Mouse (Mus musculus) liver, embryonic 16.5 days (tissue): Measurements from ENCODE around the gene Ttll6. TPM values are rescaled to one million over a fixed set of nuclear protein-coding genes. Genes with fewer than 3 reads are reported as not detected.

Experiments
- ATAC-seq: fragments of 200-750 bp; cut with Nextera tagmentation; 2 replicates; pipeline ENCODE4 v1.8.0; 2017; ENCODE audit warnings: low read depth, mild to moderate bottlenecking, moderate number of reproducible peaks, moderate library complexity
- H3K27ac ChIP-seq: fragments of 300-500 bp; sonication (generic); 2 replicates; pipeline ENCODE4 v1.5.1; 2014; ENCODE audit warnings: mild to moderate bottlenecking, low read length
- H3K27me3 ChIP-seq: fragments of 300-500 bp; sonication (generic); 2 replicates; pipeline ENCODE4 v1.6.1; 2014; ENCODE audit warnings: low read depth, low read length, mixed read lengths; ENCODE audit not compliant: control insufficient read depth, insufficient read depth
- H3K36me3 ChIP-seq: fragments of 300-500 bp; sonication (generic); 2 replicates; pipeline ENCODE4 v1.6.1; 2014; ENCODE audit warnings: mild to moderate bottlenecking; ENCODE audit not compliant: control insufficient read depth, insufficient read depth
- H3K4me1 ChIP-seq: fragments of 300-500 bp; sonication (generic); 2 replicates; pipeline ENCODE4 v1.6.1; 2014; ENCODE audit warnings: low read depth, low read length, mixed read lengths; ENCODE audit not compliant: control insufficient read depth
- H3K4me2 ChIP-seq: fragments of 300-500 bp; sonication (generic); 2 replicates; pipeline ENCODE4 v1.6.1; 2014; ENCODE audit warnings: low read depth, low read length, mixed read lengths
- H3K4me3 ChIP-seq: fragments of 300-500 bp; sonication (generic); 2 replicates; pipeline ENCODE4 v1.5.1; 2014; ENCODE audit warnings: low read depth, mild to moderate bottlenecking, low read length
- H3K9ac ChIP-seq: fragments of 300-500 bp; sonication (generic); 2 replicates; pipeline ENCODE4 v1.6.1; 2014; ENCODE audit warnings: low read depth, low read length
- H3K9me3 ChIP-seq: fragments of 300-500 bp; sonication (generic); replicated peaks from 2 replicates; pipeline ENCODE4 v1.6.1; 2016; ENCODE audit warnings: low read length; ENCODE audit not compliant: control insufficient read depth
- WGBS: fragments of 180-500 bp; shearing (Covaris S2); extraction: QIAGEN DNeasy Blood & Tissue Kit; methylation state at CpG from one replicate; pipeline ENCODE4 v1.1.7; 2014; ENCODE audit not compliant: insufficient replicate concordance; 5-methylcytosine and 5-hydroxymethylcytosine counted together
- polyA plus RNA-seq: library from polyadenylated mRNA; unstranded; fragments of >200 nt; fragmentation: Nextera tagmentation; extraction: Ambion mirVana; gene quantifications from 2 replicates; pipeline ENCODE4 v1.2.1, GENCODE M21; 2015

Ttll6 gene
- polyA plus RNA-seq, 1 experiment from 2014 or later: not detected

DNA sequence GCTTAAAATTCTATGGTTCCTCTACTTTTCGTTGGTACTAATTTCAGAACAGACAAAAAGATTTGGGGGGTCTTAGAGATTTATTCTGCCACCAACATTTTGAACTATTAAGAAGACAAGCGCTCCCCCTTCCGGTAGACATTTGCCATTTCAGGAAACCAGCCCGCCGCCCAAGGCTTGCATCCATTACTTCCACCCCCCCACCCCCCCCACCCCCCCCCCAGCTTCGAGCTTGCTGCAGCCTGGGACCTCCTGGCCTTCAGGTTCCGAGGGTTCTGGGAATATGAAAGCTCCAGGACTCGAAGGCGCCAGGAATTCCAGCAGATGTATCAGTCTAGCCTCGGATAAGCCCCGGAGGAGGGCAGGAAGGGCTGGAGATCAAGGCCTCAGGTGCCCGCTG lies 65.1 kb downstream of the Ttll6 start:
- no peaks in the 10 kb centered on the region for H3K36me3 ChIP-seq
- no peak overlapping the region for H3K4me3 ChIP-seq
- H3K27me3 ChIP-seq: peaks cover 99% of the 10 kb centered on the region
- WGBS: 3% methylated on average over 12 of the region's 12 CpGs
- H3K9me3 ChIP-seq: no peaks in the 10 kb centered on the region
- no peak overlapping the region for H3K4me2 ChIP-seq
- no peaks in the 10 kb centered on the region for H3K4me1 ChIP-seq
- H3K27ac ChIP-seq: no peak overlapping the region
- ATAC-seq: no peak
- no peak overlapping the region for H3K9ac ChIP-seq

DNA sequence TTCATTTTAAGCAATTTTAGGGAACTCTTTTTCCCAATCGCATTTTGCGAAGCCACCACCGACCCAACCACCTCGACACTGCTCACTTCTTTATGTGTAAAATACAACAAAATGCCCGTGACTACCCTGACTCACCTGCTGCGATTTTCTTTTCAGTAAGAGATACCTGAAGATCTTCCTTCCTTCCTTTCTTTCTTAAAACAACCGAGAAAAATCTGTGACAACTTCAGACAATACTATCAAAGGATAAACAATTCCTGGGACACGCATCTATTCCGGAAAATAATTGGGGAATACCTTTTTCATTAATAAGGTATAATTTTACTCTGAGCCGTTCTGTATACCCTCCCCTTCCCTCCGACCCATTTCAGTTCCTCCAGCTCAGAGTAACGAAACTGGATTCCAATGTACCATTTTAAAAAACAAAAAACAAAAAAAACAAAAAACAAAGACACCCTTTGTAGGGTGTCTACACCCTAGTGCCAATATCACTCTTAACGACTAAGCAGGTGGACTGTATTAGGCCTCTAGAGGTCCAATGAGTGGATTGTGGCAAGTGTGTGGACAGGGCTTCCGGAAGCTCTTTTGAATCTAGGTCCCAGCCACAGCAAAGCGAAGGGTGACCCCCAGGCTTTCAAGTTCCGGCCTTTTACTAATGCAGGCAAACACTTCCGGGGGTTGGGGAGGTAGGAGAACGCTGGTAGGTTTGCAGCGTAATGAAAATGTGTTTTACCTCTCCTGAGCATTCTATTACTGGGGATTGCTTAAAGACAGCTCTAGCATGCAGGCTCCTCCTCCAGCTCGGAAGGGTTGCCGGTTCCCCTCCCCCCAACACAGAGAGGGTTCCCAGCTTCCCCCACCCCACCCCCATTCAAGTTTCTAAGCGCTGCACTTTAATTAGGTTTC lies 65.8 kb downstream of the Ttll6 start:
- no peak overlapping the region for H3K9ac ChIP-seq
- no peaks in the 10 kb centered on the region for H3K4me1 ChIP-seq
- no peak overlapping the region for H3K27ac ChIP-seq
- peaks cover 99% of the 10 kb centered on the region for H3K27me3 ChIP-seq
- no peak overlapping the region for H3K4me2 ChIP-seq
- 3% methylated on average over 22 of the region's 22 CpGs for WGBS
- H3K4me3 ChIP-seq: no peak overlapping the region
- no peaks in the 10 kb centered on the region for H3K36me3 ChIP-seq
- no peak for ATAC-seq
- H3K9me3 ChIP-seq: no peaks in the 10 kb centered on the region

DNA sequence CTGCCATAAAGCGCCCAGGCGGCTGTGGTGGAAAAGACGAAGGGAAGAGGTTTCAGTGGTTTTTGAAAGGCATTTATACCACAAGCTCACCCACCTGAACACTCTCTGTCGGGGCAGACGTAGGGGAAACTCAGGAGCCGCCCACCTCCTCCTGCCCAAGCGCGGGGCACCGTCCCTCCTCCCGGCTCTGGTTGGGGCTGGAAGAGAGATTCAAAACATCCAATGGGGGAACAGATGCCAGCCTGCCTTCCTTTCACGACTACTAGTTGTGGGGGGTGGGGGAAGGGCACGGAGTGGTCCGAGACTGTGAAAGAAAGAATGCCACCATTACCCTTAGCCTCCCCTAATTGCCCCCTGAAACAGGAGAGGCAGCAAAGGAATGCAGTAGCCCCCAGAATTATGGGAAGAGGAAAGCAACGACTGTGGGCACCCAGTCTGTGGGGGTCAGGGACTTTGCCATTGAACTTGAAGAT lies 66.6 kb downstream of the Ttll6 start:
- H3K4me2 ChIP-seq: no peak overlapping the region
- H3K27ac ChIP-seq: no peak overlapping the region
- under 1% methylated on average over 14 of the region's 14 CpGs for WGBS
- no peaks in the 10 kb centered on the region for H3K36me3 ChIP-seq
- ATAC-seq: no peak
- H3K4me1 ChIP-seq: no peaks in the 10 kb centered on the region
- H3K4me3 ChIP-seq: no peak overlapping the region
- no peaks in the 10 kb centered on the region for H3K9me3 ChIP-seq
- no peak overlapping the region for H3K9ac ChIP-seq
- peaks cover 98% of the 10 kb centered on the region for H3K27me3 ChIP-seq

DNA sequence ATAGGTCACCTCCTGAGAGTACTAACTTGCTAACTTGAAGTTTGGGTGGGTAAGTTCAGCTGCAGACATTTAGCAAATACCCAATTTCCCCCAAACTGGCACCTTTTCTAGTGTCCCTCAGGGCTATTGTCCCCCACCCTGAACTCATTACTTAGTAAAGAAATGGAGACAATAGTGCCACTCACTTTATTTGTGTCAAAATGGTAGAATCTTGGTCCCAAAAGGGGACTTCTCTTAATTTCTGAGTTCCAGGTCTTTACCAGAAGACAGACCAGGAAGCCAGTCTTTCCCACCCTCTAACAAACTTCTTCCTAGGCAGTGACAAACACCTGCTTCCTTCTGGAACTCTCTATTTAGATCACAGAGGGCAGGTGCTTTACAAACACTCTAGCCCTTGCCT lies 68.2 kb downstream of the Ttll6 start:
- Histone ChIP-seq H3K27ac (no peak overlapping the region), H3K9ac (no peak overlapping the region), H3K4me3 (no peak overlapping the region), H3K9me3 (no peaks in the 10 kb centered on the region), H3K4me1 (no peaks in the 10 kb centered on the region), H3K36me3 (no peaks in the 10 kb centered on the region), H3K27me3 (peaks cover 98% of the 10 kb centered on the region), H3K4me2 (no peak overlapping the region)
- no peak for ATAC-seq

GRCm38 (mm10) chr11:96202401-96203081 lies 69.0 kb downstream of the Ttll6 start:
- Histone ChIP-seq H3K4me3 (no peak overlapping the region), H3K27me3 (peaks cover 97% of the 10 kb centered on the region), H3K9ac (no peak overlapping the region), H3K9me3 (no peaks in the 10 kb centered on the region), H3K4me2 (no peak overlapping the region), H3K4me1 (no peaks in the 10 kb centered on the region), H3K27ac (no peak overlapping the region), H3K36me3 (no peaks in the 10 kb centered on the region)
- WGBS: 2% methylated on average over 14 of the region's 14 CpGs
- no peak for ATAC-seq

DNA sequence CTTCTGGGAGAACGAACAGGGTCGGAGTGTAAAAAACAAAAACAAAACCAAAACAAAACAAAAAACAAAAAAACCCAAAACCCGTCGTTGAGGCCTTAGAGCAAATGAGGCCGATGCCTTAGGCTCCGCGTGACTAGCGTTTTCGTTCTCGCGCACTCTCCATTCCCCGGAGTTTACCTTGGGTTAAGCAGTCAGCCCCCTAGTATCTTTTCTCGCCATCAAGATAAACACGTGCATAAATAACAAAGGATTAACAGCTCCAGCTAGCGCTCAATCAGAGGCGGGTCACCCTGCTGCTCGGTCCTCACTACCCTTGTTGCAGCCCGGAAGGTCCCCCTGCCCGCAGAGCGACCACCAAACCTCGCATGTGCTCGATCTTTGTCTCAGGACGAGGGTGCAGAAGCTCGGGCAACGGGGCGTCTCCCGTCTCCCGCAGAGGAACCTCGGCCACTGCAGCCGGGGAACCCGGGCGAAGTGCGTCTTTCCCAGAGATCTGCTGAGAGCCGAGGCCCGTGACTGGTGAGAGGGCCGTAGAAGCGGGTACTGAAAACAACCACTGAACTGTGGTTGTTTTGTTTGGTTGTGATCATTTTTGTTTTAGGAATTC lies 69.7 kb downstream of the Ttll6 start:
- Histone ChIP-seq H3K4me3 (no peak overlapping the region), H3K27me3 (peaks cover 97% of the 10 kb centered on the region), H3K27ac (no peak overlapping the region), H3K9me3 (no peaks in the 10 kb centered on the region), H3K9ac (no peak overlapping the region), H3K4me2 (no peak overlapping the region), H3K36me3 (no peaks in the 10 kb centered on the region), H3K4me1 (no peaks in the 10 kb centered on the region)
- no peak for ATAC-seq
- whole genome bisulfite sequencing: 2% methylated on average over 37 of the region's 37 CpGs

DNA sequence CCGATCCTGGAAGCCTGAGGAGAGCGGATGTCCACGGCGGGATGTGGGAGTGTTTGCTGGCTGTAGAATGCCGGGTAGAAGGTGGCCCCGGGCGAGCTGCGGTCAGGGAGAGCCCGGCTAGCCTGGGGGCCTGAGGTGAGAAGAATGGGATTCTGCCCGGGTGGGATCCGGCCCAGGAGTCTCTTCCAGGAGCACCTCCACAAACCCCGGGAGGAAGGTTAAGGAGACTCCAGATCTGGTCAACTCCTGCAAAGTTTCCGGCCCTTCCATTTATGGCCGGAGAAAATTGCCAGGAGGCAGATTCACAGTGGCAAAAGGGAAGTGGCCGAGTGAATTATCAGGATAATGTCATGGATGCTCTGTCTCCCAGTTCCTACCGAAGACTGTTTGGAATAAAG lies 70.2 kb downstream of the Ttll6 start:
- no peak for ATAC-seq
- H3K9me3 ChIP-seq: no peaks in the 10 kb centered on the region
- 3% methylated on average over 16 of the region's 16 CpGs for WGBS
- no peak overlapping the region for H3K27ac ChIP-seq
- H3K36me3 ChIP-seq: no peaks in the 10 kb centered on the region
- H3K27me3 ChIP-seq: peaks cover 97% of the 10 kb centered on the region
- no peak overlapping the region for H3K9ac ChIP-seq
- H3K4me3 ChIP-seq: no peak overlapping the region
- H3K4me2 ChIP-seq: no peak overlapping the region
- no peaks in the 10 kb centered on the region for H3K4me1 ChIP-seq

DNA sequence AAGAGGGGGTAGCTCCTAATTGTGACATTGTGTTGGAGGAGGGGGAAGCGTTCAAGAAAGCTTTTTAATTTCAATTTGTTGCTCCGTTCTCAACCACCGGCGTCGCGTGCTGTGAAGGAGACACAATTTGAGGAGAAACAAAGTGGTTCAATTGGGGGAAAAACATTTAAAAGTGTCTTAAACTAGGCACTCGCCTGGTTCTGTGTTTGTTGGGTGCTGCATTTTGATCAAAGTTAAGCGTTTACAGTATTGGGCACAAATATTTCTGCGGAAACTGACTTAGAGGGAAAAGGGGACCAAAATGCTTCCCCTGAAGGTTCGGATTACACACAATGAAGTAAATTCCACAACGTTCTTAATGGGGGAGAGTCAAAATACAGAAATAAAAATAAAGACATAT lies 70.8 kb downstream of the Ttll6 start:
- no peak for ATAC-seq
- Histone ChIP-seq H3K4me3 (no peak overlapping the region), H3K27ac (no peak overlapping the region), H3K36me3 (no peaks in the 10 kb centered on the region), H3K9ac (no peak overlapping the region), H3K27me3 (peaks cover 91% of the 10 kb centered on the region), H3K9me3 (no peaks in the 10 kb centered on the region), H3K4me1 (no peaks in the 10 kb centered on the region), H3K4me2 (no peak overlapping the region)
- WGBS: 2% methylated on average over 11 of the region's 11 CpGs
